Mouse (Mus musculus) ZHBTc4 (cell line): Measurements from ENCODE around the gene Gm9844.
"Not testable (repeated sequence)": the region's sequence is repeated elsewhere in the genome, so short reads cannot be mapped to it uniquely, and the experiment has no call there.

ENCODE experiments used
- DNase-seq: peaks from one replicate; pipeline ENCODE4 v3.0.0-alpha.2; 2011; ENCODE audit warnings: low read depth, low spot score

Gene Gm9844

DNA sequence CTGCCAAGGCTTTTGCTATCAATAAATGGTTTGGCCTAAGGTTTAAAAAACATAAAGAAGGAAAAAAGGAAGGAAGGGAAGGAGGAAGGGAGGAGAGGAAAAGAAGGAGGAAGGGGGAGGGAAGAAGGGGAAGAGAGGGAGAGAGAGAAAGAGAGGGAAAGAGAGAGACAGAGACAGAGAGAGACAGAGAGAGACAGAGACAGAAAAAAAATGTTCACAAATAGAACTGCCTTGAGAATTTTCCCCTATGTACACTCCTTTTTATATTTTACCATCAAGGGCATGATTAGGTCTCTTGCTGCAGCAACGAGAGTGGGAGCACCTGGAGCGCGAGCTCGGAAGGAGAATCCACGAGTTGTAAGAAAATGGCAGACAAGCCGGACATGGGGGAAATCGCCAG lies at the start of gene Gm9844:
Gene Gm9844 (plus strand): TSS at position 301 of the 400 bp plus-strand sequence.
- no peak for DNase-seq

DNA sequence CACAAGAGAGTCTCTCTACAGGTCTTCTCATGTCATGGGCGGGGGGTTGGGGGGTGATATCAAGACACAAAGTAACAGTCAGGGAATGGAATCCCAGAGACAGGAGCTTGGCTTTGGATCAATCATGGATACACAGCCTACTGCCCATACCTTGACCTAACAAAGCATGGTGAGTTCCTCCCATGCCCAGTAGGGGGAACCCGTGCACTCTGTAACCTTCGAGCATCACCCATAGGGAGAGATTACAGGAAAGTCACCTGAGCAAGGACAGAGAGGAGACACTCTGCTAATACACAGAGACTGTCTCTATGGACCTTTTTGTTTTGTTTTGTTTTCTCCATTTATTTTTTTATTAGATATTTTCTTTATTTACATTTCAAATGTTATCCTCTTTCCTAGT lies 44.5 kb upstream of the Gm9844 start:
- DNase-seq = peak; percentile 91

DNA sequence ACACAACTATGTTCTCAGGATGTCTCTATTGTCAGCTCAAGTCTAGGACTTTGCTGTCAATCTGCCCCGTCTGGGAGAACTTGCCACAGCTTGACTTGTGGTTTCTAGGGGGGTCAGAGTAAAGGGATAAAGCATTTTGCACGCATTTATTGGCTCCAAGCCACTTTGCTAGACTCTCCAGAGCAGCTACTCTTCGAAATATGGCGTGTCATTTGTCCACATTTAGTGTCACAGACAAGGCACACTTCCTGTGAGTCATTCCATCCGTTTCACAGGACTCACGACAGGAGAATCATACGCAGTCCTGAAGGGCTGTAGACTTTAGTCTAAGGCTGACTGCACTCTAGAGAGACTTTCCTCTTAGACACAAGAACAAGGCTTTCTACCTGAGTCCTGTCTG lies 37.6 kb upstream of the Gm9844 start:
- no peak for DNase-seq

DNA sequence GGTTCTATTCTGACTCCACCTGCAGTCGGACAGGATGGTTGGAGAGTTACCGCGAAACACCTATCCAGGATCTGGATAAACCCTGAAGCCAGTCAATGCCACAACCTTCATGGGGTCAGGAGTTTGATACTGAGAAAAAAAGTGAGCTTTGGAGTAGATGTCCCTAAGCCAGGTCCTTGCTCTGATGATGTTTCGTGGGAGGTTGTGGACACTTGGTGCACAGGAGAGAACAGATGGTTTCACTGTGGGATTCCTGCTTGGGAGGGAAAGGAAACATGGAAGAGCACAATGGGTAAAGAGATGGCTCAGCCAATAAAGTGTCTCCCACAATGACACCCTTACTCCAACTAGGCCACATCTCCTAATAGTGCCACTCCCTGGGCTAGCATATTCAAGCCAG lies 34.8 kb upstream of the Gm9844 start:
- DNase-seq = no peak

DNA sequence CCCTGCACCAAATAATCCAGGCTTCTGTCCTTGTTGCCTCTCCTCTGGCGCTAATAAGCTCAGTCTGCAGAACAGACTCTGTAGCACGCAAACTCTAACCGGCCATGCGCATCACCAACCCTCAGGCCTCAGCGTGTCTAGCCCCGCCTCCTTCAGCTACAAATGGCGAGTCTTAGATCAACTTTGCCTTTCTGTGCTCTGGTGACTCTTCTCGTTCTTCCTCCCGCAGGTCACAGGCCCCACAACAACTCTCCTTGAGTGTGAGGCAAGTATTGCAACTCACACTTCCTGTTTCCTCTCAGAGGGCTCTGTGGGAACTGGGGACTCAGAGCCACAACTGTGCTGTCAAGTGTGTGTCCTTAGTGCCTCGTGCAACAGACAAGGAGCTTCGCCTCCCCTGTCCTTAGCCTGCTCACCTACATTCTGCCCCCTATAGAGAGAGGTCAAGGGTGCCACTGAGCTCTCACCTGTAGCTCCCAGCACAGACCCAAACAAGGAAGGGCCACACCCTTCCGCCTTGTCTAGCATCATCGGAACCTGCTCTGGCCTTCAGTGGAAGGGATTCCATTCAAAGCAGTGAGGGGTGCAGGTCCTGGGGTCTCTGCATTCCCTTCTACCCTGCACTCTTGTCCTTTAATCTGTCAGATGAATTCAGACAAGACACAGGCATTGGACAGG lies 23.1 kb upstream of the Gm9844 start:
- peak; percentile 38 for DNase-seq

DNA sequence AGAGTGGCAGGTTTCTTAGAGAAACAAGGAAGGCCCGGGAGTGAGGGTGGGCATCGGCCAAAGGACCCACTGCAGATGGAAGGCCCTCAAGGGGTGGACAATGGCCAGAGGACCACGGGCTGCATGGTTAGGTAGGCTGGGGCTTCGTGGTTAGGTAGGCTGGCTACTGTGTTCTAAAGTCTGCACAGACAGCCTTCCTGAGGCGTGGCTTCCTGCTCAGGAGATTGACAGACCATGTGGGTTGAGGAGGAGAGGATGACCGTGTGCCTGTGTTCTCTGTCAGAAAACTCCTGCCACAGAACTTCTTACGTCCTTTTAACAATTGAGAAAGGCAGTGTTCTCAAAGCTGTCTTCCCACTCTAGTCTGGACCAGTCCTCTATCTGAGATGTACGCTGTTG lies 22.6 kb upstream of the Gm9844 start:
- DNase-seq = no peak

DNA sequence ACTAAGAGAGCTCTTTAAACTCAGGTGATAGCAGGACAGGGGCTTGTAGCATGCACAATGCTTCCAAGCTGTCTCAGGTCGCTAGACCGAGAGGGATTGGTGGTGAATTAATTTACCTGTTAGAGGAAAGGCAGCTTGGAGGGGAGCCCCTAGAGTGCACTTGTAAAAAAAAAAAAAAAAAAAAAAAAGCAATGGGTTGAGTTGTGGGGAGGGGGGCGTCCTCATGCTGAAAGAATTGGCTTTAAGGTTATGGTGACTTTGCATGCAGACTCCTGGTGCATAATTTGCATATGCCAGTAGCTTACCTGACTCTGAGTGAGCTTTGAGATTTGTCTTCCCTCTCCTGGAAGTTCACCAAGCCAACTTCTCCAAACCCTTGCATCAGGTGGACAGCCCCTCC lies 21.7 kb upstream of the Gm9844 start:
- peak; percentile 25 for DNase-seq

DNA sequence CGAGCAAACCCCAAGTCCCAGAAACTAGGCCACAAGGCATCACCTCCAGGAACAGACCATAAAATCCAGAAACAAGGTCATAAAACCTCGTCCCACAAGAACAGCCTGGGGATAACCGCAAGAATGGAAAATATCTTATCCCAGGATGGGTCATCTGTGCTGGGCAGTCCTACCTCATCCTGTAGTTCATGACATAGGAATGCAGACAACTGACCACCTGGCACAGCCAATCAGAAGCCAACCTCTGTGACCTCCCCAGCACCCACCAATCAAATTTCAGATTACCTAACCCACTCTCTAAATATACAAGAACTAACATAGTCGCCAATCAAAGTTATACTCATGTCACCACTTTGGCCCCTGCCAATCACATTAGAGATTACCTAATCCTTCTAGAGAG lies 21.0 kb upstream of the Gm9844 start:
- no peak for DNase-seq

DNA sequence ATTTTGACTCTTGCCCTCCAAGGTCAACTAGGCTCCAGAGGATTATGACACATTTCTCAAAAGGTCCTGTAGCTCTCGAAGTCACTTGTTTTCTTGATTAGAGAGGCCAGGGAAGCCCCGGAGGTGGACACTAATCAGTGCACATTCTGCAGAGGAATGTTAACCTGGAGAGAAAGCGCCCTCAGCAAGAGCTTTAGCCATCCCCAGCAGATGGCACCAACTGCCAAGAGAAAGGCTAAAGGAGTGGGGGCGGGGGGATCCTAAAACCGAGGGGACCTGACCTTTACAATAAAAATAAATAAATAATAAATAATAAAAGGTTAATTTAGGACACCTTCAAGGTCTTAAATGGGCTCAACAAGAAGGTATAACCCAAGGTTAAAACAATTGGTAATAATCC lies 17.9 kb upstream of the Gm9844 start:
- DNase-seq = no peak

DNA sequence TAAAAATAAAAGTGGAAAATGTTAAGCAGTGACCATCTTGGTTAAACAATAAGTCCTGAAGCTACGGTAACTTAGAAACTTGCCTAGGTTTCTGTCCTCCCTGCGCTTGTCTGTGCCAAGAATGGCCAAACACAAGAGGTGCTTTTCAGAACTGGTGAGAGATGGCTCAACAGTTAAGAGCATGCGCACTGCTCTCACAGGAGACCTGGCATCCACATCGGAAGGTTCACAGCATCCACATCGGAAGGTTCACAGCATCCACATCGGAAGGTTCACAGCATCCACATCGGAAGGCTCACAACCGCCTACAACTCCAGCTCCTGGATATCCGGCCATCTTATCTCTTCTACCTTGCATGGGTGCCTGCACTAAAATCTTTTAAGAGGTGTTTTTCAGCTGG lies 16.8 kb upstream of the Gm9844 start:
- peak; percentile 27 for DNase-seq

DNA sequence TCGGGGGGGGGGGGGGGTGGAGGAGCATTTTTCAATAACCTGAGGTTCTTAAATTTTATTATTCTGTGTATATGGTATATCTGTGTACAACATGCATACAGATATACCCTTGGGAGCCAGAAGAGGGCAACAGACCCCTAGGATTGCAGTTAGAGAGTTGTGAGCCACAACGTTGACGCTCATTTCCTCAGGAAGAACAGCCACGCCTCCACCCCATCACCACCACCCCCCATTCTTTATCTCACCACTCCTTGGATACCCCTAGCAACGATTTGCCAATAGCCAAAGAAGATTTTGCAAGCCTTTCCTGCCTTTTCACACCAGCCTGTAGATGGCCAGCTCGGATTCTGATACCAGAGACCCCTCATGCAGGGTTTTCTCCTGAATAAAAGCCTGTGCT lies 16.3 kb upstream of the Gm9844 start:
- DNase-seq = peak; percentile 92

DNA sequence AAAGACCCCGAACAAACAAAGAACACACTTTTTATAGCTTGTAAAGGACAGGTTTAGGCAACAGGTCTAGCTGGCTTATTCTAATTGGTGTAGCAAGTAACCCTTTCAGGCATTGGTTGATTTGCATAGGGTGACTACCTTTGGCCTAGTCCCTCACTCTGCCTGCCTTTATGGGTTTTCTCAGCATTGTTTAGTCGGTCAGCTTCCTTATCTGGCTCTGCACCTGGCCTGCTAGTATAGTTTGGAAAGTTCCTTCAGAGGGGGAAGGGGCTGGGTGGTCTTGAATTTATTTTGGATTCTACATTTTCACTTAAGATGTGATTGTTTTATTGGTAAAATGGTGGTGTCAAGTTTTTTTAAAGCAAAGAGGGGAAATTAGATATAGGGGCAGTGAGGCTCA lies 15.4 kb upstream of the Gm9844 start:
- not testable (repeated sequence) for DNase-seq

DNA sequence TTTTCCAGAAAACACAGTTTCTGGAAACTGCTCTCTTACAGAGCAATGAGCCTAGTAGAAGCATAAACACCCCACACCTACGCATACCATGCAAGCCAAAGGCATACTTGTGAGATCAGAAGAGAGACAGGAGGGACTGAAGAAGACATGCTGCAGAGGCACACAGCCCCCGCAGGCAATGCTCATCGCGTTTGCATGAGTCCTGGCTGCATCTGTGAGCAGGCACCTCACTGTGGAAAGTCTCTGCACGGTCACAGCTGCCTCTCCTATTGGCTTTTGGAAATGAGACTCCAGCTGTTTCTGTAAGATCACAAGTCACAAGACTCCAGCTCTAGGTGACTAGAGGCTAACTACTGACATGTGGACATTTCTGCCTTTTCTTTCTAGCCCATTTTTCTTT lies 11.9 kb upstream of the Gm9844 start:
- peak; percentile 70 for DNase-seq

DNA sequence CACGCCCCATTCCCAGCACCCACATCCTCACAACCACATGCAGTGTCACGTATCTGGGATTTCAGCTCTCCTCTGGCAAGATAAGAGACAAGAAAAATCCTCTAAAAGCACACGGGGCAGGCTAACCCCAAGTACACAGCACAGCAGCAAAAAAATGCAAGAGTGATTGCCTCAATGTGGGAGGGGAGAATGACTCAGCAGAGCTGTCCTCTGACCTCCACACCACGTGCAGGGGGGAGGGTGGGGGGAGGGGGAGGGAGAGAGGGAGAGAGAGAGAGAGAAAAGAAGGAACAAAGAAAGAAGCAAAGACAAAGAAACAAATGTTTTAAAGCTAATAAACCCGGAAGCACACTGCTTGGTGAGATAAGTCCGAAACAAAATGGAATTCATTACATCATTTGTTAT lies 11.1 kb upstream of the Gm9844 start:
- peak; percentile 84 for DNase-seq

DNA sequence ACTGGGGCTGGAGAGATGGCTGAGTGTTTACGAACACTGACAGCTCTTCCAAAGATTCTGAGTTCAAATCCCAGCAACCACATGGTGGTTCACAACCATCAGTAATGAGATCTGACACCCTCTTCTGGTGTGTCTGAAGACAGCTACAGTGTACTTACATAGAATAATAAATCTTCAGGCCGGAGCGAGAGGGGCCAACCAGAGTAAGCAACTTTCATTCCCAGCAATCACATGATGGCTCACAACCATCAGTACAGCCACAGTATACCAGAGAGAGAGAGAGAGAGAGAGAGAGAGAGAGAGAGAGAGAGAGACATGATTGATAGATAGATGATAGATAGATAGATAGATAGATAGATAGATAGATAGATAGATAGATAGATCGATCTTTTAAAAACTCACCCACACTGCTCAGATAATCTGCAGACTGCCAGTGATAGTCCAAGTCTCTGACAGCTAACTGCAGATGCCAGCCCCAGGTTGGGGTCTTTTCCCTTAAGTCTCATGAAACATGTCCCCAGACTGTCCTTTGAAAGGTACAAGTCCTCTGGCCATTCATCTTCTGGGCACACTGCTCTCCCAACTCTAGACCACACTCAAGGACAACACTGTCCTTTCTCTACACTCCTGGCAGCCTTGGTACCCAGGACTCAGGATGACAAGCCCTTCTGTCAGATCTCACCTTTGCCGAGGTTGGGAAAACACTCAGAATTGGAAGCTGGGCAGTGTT lies 10.3 kb upstream of the Gm9844 start:
- no peak for DNase-seq

DNA sequence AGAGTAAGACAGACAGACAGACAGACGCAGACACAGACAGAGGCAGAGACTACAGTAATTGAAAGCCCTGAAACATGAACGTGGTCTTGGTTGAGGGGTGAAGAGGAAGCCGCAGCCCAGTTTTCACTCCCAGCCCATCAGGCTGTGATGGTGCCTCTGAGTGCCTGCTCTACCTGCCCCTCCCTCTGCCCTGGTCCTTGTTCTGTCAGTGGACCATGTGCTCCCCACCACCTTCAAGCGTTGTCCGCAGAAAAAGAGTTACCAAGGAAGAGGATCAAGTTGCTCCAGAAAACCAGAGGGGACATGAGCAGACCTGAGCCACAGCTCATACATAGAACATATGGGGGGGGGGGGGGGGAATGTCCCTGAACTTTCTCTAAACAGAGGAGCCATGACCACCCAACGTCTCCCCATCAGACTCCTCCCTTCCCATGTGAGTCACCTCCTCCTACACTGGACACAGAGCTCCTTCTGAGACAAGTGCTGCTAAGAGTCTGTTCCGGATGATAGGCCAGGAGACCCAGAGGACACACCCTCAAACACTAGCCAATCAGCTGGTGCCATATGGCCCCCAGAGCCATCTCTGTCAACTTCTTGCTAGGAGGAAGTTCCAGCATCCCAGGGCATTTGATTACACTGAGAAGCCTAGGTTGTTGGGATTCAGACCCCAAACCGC lies 9.3 kb upstream of the Gm9844 start:
- peak; percentile 66 for DNase-seq

DNA sequence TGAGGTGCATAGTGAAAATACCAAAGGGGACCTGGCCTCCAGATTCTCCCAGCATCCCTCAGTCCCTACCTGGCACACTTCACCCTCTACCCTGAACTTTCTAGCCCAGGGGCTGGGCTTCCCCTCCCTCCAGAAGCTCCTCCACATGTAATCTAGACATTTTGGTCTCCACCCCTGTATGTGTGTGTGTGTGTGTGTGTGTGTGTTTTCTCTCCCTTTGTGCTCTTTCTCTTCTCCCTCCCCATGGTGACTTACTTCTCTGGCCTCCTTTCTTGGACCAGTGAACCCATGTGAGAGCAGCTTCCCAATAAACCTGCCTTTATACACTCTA lies 8.8 kb upstream of the Gm9844 start:
- DNase-seq = no peak

DNA sequence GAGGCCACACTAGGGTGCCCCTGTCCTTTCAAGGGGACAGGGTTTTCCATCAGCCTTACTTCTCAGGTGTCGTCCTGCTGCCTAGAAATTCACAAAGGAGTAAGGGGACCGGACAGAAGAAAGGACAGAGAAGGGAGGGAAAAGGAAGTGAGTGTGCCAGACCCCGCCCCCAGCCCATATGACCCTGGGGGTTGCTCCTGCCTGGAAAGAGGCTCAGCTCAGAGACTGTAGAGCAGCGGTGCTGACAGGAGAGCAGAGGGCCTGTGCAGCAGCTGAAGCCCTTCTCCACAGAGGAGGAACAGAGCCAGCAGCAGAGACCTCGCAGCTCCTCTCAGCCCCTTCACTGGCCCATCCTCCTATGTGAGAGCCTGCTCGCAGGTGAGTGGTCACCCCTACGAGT lies 8.3 kb upstream of the Gm9844 start:
- peak; percentile 70 for DNase-seq

DNA sequence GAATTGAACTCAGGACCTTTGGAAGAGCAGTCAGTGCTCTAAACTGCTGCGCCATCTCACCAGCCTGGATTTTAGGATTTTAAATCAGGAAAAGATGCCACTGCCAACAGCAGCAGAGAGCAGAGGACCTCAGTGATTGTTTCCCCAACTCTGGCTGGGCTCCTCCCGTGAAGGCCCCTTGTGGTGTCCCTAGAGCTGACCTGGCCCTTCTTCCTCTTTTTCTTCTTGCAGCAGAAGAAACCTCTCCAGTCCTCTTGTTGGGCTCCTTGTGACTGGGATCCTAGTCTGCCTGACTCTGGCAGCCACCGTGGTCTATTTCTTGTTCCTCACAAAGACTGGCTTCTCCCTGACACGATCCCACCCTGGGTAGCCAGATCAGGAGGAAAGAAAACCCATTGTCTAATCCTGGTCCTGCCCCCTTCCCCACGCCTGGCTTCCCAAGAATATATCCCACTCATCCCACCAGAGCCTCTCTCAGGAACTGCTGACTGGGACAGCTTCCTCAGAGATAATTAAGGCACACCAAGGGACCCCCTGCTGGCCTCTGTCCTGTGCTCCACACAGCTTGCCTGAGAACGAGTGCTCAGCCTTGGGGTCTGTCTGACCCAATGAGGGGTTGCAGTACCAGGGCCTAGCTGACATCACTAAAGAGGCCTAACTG lies 5.4 kb upstream of the Gm9844 start:
- DNase-seq = peak; percentile 32

DNA sequence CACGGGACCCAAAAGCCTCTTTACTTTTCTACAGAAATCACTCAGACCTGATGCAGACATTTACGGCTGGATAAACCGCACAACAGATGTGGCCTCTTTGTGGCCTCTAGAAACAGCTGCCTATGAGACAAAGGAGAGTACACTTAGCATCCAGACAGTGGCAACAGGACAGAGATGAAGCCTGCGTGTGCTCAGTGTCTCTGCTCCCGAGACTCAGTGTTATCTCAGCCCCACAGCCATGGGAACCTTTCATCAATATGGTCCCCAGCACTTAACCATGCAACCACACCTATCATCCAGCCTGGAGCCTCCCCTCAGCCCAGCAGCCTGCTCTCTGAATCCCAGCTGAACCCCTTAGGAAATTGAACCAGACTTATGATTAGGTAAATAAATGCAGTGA lies 2.8 kb upstream of the Gm9844 start:
- DNase-seq = no peak

DNA sequence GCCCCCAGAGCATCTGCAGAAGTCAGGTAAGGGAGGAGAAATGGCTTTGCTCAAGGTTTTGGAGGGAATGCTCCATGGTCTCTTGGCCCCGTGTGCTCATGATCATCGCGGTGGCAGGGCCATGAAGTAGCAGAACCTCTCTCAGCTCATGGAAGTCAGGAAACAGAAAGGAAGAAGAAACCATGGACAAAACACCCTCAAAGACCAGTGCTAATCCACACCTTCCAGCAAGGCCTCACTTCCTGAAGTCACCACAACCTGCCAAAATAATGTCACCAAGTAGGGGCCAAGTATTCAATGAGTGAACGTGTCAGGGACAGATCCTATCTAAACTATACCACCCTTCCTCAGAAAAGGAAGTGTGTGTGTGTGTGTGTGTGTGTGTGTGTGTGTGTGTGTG lies 840 bp downstream of the Gm9844 start:
- peak; percentile 30 for DNase-seq

DNA sequence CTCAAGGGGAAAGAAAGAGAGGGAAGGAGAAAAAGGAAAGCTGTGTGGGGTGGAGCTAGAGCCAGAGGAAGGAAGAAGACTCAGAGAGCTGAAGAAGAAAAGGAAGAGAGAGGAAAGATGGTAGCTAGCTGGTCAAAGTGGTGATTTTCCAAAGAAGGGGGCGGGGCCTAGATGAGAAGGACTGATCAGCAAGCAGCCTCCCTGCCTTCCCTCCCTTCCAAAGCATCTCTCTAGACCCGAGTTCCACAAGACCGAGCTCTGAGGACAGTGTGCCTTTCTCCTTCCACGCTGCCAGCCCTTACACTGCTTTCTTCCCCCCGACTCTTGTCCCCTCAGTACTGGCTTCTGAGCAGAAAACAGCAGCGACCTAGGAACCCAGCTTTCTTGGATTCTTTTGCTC lies 2.1 kb downstream of the Gm9844 start:
- DNase-seq = peak; percentile 69

DNA sequence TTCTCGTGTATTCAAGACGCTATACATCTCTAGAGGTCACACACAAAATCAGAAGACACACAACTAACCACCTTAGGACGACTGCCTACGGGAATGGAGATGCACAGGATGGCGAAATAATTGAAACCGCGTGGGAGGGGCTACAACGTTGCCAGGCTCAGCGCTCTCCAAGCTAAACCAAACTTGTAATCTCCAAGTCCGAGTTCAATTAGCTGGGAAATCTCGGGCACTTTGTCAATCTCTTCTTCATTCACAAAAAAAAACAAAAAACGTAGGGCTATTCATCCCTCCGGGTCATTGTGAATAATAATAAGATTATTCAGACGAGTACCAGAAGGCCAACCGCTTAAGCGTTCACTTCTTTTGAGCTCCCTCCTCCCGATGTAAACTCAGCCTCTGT lies 7.1 kb downstream of the Gm9844 start:
- DNase-seq = no peak
